Mouse (Mus musculus) testis, postnatal 14 days (tissue): ENCODE measurements around the gene Rftn2.

Source experiments
- DNase-seq: peaks from one replicate; pipeline ENCODE4 v3.0.0; 2021; ENCODE audit warnings: low spot score

The Rftn2 gene

DNA sequence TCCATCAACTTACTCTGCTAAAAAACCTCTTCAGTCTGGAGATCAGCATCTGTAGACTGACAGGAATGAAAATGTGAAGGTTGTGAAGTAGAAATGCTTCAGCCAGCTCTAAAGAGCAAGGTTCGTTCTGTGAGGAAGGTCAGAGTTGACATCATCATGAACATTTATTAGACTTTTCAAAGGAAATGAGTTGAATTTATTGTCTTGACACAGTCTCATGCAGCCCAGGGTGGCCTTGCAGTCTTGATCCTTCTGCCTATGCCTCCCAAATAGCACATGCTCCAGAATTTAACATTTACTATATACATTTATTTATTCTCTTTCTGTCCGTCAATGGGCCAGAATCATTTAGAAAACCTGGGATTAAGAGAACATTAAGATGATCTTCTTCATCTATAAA lies 103.0 kb downstream of the Rftn2 start:
- no peak for DNase-seq

DNA sequence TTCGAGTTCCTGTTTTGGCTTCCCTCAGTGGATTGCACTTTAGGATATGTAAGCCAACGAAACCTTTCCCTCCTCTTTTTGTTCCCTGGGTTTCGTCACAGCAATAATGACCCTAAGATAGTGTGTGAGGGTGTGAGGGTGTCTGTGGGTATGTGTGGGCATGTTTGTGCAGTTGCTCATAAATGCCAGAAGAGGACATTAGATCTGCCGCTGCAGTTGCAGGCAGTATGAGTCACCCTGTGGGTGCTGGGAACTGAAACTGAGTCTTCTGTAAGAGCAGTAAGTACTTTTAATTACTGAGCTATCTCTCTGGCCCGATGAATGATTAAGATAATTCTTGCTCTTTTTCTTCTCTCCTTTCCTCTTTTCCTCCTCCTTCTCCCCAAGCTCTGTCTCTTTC lies 103.5 kb downstream of the Rftn2 start:
- no peak for DNase-seq
